Mouse (Mus musculus) urinary bladder, adult 2 months (tissue): Measurements from ENCODE around the gene Hist1h2bf. TPM values are rescaled to one million over a fixed set of nuclear protein-coding genes. Genes with fewer than 3 reads are reported as not detected.
"Not testable (repeated sequence)": the region's sequence is repeated elsewhere in the genome, so short reads cannot be mapped to it uniquely, and the experiment has no call there.

Experiments used
- DNase-seq: peaks from one replicate; pipeline ENCODE4 v3.0.0; 2022; ENCODE audit warnings: low spot score
- polyA plus RNA-seq: library from polyadenylated mRNA; depleted of rRNA; stranded (reverse); fragments of >200 nt; gene quantifications from 2 replicates; pipeline ENCODE4 v1.2.3, GENCODE M21; 2012; rRNA removed

The Hist1h2bf gene
- 0.75 TPM in 1 of 2 replicates, not detected in the other for polyA plus RNA-seq

DNA sequence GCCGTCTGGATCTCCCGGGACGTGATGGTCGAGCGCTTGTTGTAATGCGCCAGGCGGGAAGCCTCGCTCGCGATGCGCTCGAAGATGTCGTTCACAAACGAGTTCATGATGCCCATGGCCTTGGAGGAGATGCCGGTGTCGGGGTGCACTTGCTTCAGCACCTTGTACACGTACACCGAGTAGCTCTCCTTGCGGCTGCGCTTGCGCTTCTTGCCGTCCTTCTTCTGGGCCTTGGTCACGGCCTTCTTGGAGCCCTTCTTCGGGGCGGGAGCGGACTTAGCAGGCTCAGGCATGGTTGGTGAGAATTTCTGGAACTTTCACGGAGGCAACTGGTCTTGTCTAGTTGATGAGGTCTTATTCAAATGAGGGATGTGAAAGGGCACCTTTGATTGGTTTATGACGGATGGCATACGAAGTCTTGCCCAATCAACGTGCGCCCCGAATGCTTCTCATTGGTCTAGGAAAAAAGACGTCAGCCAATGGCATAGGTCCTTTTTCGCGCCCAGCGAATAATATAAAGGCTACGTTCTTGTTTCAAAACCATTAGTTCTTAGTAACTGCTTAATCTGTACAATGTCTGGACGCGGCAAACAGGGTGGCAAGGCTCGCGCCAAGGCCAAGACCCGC, at the start of gene Hist1h2bf, which contains the start of gene Hist1h2ad:
Hist1h2bf (minus strand) TSS at position 299 of the 627 bp plus-strand sequence.
Hist1h2ad (plus strand) TSS at position 484 of the 627 bp plus-strand sequence.
- DNase-seq, result not testable (repeated sequence)

- no peak for DNase-seq
Measured at GRCm38 (mm10) chr13:23622861-23623450, 49.0 kb upstream of the Hist1h2bf start.

GRCm38 (mm10) chr13:23622175-23622671, 48.2 kb upstream of the Hist1h2bf start, which contains the start of gene Hist1h1e:
TSS of gene Hist1h1e (minus strand) at chr13:23622558.
- peak; percentile 96 for DNase-seq

DNA sequence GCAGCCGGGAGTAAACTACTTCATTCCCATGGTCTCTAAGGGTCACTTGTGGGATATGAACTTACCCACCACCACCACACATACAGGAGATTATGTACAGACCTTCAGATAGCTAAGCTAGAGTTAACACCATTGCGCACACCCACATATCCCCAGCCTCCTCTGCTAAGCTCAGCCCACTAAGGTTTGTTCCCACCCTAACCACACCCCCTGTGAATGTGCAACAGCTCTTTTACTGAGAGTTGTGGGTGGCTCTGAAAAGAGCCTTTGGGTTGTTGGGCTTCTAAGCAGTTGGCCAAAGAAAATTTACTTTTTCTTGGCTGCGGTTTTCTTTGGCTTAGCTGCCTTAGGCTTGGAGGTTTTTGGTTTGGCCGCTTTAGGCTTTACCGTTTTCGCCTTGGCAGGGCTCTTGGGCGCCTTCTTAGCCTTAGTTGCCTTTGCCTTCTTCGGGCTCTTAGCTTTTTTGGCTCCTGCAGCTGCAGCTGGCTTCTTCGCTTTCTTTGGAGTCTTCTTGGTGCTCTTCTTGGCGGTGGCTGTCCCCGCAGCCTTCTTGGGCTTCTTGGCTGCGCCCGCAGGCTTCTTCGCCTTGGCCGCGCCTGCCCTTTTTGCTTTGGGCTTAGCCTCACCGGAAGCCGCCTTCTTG, 47.7 kb upstream of the Hist1h2bf start:
- peak; percentile 29 for DNase-seq

DNA sequence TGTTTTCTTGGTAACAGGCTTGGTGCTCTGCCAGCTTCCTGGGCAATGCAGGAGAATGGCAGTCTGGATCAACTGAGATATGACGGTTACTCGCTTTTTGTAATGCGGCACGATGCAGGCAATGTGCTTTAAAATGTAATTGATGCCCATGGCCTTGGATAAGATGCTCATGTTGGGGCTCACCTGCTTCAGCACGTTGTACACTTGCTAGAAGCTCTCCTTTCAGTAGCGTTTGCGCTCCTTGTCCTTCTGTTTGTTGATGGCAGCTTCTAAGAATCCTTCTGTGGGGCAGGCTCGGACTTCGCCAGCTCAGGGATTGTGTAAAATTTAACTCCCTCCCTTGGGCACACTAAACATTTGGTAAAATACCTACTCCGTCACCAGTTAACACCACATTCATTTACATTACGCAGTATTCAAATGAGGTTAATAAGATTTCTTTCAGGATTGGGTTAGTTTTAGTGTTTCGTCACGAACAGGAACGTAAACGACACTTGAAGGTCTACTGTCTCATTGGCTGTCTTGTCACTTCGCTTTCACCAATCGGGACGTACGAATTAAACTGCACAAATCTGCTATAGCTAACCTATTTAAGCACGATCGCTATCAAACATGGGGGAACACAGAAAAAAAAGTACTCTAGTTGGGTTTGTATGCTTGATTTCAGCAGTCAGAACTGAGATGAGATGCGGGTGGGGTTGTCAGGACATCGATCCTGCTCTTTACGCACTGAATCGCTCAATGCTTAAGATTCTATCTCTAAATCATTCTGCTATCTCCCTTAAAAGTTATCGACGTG, 46.9 kb upstream of the Hist1h2bf start, which contains the start of gene Hist1h2be:
Hist1h2be (minus strand) TSS at position 392 of the 799 bp plus-strand sequence.
- DNase-seq, result peak; percentile 53

GRCm38 (mm10) chr13:23620056-23620732, 46.2 kb upstream of the Hist1h2bf start:
- DNase-seq, result no peak

DNA sequence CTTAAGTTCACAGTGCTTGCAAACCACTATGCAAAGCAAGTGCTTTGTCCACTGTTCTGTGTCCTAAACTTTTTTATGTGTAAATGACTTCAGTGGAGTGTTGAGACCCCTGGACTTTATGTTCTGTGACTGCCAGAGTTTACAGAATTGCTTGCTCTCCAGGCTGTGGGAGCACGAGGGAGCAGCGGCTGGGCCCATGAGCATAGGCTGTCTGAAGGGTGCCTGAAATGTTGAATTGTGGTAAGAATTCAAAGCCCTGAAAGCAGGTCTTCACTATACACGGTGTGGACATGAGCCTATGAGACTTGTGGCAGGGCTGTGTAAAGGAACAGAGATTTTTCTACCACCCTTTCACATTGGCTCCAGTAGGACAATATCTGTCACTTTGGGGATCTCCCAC, 37.6 kb upstream of the Hist1h2bf start:
- DNase-seq, result no peak

GRCm38 (mm10) chr13:23610393-23610792, 36.4 kb upstream of the Hist1h2bf start:
- no peak for DNase-seq

- DNase-seq, result no peak
Measured at GRCm38 (mm10) chr13:23609844-23610243, 35.8 kb upstream of the Hist1h2bf start.

DNA sequence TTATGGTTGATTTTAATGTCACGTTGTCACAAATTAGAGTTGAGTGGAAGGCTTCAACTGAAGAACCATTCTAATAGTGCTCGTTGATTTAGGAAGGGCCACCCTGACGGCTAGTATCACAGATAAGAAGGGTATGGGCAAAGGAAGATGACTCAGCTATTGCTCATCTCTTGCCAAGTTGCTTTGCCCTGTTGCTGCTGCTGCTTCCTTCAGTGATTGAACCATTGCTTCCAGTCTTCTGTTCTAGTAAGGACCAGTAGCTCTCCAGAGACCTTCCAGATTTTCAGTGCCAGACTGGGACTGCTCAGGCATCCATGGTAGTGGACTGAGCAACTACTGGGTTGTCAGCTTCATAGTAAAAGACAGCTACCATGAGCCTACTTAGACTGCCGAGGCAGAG, 35.2 kb upstream of the Hist1h2bf start:
- DNase-seq, result no peak

DNA sequence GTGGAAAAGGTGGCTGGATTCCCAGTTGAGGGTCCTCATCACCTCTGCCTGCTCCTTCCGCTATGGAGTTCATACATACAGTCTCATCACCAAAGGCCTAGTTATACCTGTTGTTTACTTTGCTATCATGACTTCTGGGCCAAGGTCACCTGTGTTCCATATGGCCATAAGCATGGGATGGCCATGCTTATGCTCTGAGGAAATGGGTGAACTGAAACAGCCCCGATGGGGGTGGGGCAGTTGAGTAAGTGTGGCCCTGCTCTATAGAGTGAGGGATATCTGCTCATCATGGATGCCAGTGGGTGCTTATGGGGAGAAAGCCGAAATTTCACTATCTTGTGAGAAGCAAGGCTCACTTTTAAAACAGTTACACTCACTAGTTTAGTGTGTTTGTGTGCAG, 31.1 kb upstream of the Hist1h2bf start:
- no peak for DNase-seq

GRCm38 (mm10) chr13:23604452-23604851, 30.5 kb upstream of the Hist1h2bf start:
- DNase-seq, result no peak

DNA sequence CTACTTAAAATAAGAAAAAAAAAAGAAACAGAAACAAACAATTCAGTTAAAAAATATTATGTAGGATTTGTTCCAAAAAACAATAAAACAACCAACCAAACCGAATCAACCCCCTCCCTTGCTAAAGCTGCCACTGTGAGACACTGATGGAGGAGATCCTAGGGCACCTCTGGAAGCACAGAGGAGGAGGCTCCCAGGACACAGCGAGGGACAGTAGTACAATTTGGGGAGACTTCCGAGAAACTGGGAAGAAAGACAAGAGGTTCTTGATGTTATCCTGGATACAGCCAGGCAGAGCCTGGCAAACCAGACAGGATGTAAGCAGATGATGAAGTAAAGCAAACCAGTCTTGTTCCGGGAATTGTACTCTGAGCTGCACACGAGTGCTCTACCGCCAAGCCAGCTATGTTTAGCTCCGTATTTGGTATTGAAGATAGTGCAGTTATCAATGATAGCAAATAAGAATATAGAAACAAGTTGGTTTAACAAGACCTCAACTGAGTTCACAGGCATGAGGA, 29.2 kb upstream of the Hist1h2bf start:
- no peak for DNase-seq

GRCm38 (mm10) chr13:23597957-23598356, 24.0 kb upstream of the Hist1h2bf start:
- peak; percentile 55 for DNase-seq

- no peak for DNase-seq
Measured at GRCm38 (mm10) chr13:23595622-23596372, 21.8 kb upstream of the Hist1h2bf start.

DNA sequence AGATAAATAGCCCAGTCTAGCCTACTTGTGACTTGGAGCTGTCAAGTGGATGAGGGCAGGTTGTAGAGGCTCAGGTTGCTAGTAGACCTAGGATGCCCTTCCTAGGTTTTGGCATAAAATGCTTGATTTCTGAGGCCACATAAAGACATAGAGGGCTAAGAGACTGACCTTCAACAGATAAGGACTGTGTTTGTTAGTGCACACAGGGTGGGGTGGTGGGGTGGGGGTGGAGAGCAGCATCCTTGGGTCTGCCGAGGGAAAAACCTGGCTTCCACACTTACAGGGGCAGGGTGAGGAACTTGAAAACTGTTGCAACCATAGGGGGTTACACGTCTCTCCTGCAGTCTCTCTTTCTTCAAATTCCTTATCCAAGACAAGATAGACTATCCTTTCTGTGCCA, 21.2 kb upstream of the Hist1h2bf start:
- DNase-seq, result no peak

- no peak for DNase-seq
Measured at GRCm38 (mm10) chr13:23593051-23593770, 19.2 kb upstream of the Hist1h2bf start.

- no peak for DNase-seq
Measured at GRCm38 (mm10) chr13:23592614-23593013, 18.6 kb upstream of the Hist1h2bf start.

GRCm38 (mm10) chr13:23591886-23592285, 17.9 kb upstream of the Hist1h2bf start:
- not testable (repeated sequence) for DNase-seq
